Mouse (Mus musculus) gastrocnemius, postnatal 10 days (tissue): Measurements from ENCODE around the gene Zcchc17. TPM values are rescaled to one million over a fixed set of nuclear protein-coding genes. Genes with fewer than 3 reads are reported as not detected.

Experiments used
- DNase-seq: peaks from one replicate; pipeline ENCODE4 v3.0.0; 2021; ENCODE audit warnings: mixed read lengths
- total RNA-seq, 2 experiments: library from RNA; stranded (reverse); gene quantifications; 2 replicates each; pipeline ENCODE4 v1.2.3; 2021

Zcchc17 gene
- total RNA-seq, 2 experiments from 2014 or later = 45.4 to 46.9 TPM

GRCm38 (mm10) chr4:130283826-130284225, 75.9 kb downstream of the Zcchc17 start:
- DNase-seq = no peak

GRCm38 (mm10) chr4:130282856-130283255, 76.9 kb downstream of the Zcchc17 start:
- DNase-seq = no peak

- DNase-seq = no peak
These were observed 80.6 kb downstream of the Zcchc17 start, which contains the start of gene Serinc2 for GRCm38 (mm10) chr4:130279105-130279504. Gene Serinc2 (minus strand): TSS chr4:130279205.

- no peak for DNase-seq
These were observed 83.1 kb downstream of the Zcchc17 start for GRCm38 (mm10) chr4:130276573-130277176.

GRCm38 (mm10) chr4:130275823-130276105, 84.0 kb downstream of the Zcchc17 start:
- DNase-seq = no peak

- peak; percentile 43 for DNase-seq
These were observed 84.5 kb downstream of the Zcchc17 start for GRCm38 (mm10) chr4:130275016-130275822.

GRCm38 (mm10) chr4:130274346-130275015, 85.3 kb downstream of the Zcchc17 start:
- peak; percentile 29 for DNase-seq

- no peak for DNase-seq
These were observed 85.9 kb downstream of the Zcchc17 start for GRCm38 (mm10) chr4:130273698-130274345.

GRCm38 (mm10) chr4:130270611-130271347, 89.0 kb downstream of the Zcchc17 start:
- DNase-seq = no peak

GRCm38 (mm10) chr4:130270089-130270488, 89.7 kb downstream of the Zcchc17 start:
- no peak for DNase-seq

GRCm38 (mm10) chr4:130268736-130269135, 91.0 kb downstream of the Zcchc17 start:
- DNase-seq = no peak

- no peak for DNase-seq
These were observed 92.7 kb downstream of the Zcchc17 start for GRCm38 (mm10) chr4:130267069-130267468.

- no peak for DNase-seq
These were observed 93.1 kb downstream of the Zcchc17 start for GRCm38 (mm10) chr4:130266601-130267000.

Other genes starting within 250 kb of the Zcchc17 start
- not detected for gene Hcrtr1, start 220.6 kb downstream of the Zcchc17 start, total RNA-seq
- 10 to 100 TPM; 27.7 to 33.1 TPM for gene Tinagl1, start 184.8 kb downstream of the Zcchc17 start, total RNA-seq
- not detected for gene Gm853, start 137.5 kb downstream of the Zcchc17 start, total RNA-seq
- 10 to 100 TPM; 47.8 to 51.5 TPM for gene Serinc2, start 80.7 kb downstream of the Zcchc17 start, total RNA-seq
- 100 to 1,000 TPM; 465 to 601 TPM for gene Fabp3, start 51.3 kb downstream of the Zcchc17 start, total RNA-seq
- not detected for gene Gm10570, start 51.3 kb downstream of the Zcchc17 start, total RNA-seq
- 10 to 100 TPM; 27.2 to 29.5 TPM for gene Snrnp40, start 189 bp upstream of the Zcchc17 start, total RNA-seq
- gene Nkain1, start 214.2 kb upstream of the Zcchc17 start, total RNA-seq = 10 to 100 TPM; 14.3 to 15.8 TPM